Mouse (Mus musculus): ENCODE data around the gene Opcml.

Gene Opcml

DNA sequence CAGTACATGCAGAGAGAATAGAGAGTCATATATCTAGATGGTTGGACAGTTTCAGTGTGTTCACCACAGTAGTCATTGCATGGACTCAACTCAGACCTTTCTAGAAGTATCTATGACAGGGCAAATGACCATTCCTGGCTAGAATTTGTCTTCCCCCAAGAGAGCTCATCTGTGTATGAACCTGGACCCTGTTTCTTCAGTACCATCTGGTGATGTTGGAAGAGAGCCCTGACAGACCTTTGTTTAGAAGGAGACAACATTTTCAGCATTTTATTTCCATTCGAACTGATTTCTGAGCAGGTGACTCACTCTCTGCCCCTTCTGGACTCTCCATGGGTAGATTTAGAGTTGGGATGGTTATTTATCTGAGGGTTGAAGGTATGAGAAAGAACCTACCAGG is 827.1 kb downstream of the Opcml start:
- ATAC-seq (ENCODE audit: low TSS enrichment): no peak

- peak; percentile 75 for ATAC-seq (ENCODE audit: low TSS enrichment)
These were observed 827.8 kb downstream of the Opcml start for GRCm38 (mm10) chr9:28618186-28618892.

DNA sequence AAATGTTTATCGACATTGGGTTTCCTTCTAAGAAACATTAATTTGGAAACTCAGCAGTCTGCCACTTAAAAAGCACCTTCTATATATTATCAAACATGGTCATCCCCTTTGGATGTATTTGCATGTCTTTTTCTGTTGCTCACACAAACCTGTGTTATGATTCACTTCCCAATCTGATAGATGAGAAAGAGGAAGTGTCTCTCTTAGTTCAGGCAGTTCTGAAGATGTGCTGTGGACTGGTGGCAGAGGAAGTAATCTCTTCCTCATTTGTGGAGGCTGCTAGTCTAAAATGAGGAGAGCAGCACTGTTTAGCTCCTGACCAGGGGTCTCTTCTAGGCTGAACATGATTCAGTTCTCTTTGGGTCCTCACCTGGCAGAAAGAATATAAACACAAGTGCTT is 831.4 kb downstream of the Opcml start:
- no peak for ATAC-seq (ENCODE audit: low TSS enrichment)

GRCm38 (mm10) chr9:28624870-28625269 is 834.3 kb downstream of the Opcml start:
- peak; percentile 39; the same call in 1 of the 2 replicates for ATAC-seq (ENCODE audit: low TSS enrichment)

DNA sequence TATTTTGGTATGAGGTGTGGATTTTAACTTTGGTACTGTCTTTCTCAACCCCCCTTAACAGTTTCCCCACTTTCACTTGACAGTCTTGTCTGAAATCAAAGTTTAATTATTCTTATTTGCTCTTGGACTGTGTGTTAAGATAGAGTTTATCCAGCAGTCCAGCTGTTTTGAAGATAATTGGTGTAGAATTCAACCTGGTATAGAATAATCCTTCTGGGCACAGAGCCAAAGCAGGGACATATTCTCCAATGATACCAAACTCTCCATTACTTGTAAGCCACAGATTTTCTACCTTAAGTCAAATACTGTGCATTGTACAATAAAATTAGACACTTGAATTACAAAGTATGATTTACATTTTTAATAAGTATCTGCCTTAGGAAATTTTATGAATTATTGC is 852.2 kb downstream of the Opcml start:
- ATAC-seq (ENCODE audit: low TSS enrichment): no peak

DNA sequence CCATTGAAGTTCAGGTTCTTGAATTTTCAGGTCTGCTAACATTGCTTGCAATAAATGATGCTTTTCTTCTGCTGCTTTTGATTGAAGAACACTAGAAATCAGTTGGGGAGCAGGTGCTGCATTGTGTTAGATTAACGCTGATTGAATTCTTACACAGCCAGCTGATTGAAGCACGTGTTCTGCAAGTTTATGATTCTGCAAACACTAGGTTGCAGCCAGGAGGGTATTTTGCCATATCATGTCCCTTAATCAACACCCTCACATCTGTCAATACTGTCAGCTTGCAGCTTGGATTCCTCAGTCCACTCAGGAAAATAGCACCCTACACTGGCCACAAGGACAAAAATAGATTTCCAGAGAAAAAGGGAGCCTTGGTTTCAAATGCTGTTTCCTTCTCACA is 853.5 kb downstream of the Opcml start:
- ATAC-seq (ENCODE audit: low TSS enrichment): peak; percentile 41; the same call in 1 of the 2 replicates

- no peak for ATAC-seq (ENCODE audit: low TSS enrichment)
These were observed 859.5 kb downstream of the Opcml start for GRCm38 (mm10) chr9:28650089-28650488.

GRCm38 (mm10) chr9:28659996-28660395 is 869.4 kb downstream of the Opcml start:
- ATAC-seq (ENCODE audit: low TSS enrichment): peak; percentile 18; the same call in 1 of the 2 replicates

GRCm38 (mm10) chr9:28662882-28663281 is 872.3 kb downstream of the Opcml start:
- ATAC-seq (ENCODE audit: low TSS enrichment): peak; percentile 67

DNA sequence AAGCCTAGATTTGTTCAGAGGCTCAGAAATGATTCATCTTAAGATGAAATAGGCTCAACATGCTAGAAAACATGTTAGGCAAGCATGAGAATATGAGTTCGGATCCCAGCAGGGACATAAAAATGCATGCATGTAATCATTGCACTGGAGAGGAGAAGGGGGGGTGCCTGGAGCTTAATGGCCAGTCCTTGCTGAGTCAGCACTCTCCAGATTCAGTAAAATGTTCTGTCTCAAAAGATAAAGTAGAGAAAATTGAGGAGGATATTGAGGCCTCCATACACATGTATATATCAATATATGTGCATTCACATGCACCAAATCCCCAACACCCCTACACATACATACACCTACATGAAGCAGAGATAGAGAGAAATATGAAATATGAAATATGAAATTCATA is 889.7 kb downstream of the Opcml start:
- ATAC-seq (ENCODE audit: low TSS enrichment): no peak

DNA sequence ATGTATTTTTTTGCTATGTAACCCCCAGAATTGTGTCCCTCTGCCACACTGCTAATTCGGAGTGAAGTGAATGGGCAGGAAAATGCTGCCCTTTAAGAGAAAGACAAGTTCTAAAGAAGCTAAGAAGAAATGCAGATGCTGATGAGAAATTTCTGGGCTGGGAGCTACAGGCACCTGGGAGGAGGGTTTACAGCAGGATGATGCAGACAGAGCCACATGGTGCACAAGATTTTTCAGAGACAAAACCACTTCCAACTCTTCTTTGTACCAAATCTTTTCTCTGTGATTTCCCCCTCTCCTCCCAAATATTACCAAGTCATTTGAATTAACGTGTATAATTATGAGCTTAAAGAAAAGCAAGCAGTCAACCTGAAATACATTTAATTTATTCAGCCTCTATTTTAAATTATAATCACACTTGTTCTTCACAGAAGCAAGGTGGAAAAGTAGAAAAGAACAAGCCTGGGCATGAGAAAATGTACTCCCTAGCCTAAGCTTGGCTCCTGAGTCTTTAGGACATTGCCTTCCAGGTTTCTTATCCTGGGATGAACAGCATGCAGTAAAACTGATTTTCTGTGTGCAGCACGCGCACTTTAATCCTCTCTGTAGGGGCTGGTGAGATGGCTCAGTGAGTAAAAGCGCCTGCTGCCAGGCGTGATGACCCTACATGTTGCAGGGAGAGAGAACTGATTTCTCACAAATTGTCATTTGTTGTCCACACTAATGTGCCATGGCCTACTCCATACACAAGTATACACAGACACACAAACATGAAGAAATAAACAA is 890.9 kb downstream of the Opcml start:
- peak; percentile 36; the same call in 1 of the 2 replicates for ATAC-seq (ENCODE audit: low TSS enrichment)

DNA sequence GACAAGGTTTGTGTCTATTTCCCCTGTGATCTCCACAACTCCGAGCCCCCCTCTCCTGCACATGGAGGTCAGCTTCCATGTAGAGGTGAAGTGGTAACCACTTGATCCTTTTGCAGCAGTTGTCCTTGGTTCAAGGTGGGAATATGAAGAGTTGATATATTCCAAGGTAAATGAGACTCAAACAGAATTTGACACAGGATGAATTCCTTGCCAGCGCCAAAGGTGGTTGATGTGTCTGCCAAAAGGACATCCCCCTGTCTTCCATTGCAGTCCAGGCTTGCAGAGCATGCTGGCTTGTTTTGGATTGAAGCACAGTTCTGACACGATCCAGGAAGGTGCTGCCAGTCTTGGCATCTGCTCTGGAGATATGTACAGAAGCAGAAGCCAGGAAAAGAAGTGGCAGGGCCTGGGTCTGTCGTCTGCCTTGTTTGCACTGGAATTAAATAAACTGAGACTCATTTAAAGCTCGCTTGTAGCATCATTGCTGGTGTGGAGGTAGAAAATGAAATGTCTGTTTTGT is 893.4 kb downstream of the Opcml start:
- peak; percentile 68 for ATAC-seq (ENCODE audit: low TSS enrichment)

DNA sequence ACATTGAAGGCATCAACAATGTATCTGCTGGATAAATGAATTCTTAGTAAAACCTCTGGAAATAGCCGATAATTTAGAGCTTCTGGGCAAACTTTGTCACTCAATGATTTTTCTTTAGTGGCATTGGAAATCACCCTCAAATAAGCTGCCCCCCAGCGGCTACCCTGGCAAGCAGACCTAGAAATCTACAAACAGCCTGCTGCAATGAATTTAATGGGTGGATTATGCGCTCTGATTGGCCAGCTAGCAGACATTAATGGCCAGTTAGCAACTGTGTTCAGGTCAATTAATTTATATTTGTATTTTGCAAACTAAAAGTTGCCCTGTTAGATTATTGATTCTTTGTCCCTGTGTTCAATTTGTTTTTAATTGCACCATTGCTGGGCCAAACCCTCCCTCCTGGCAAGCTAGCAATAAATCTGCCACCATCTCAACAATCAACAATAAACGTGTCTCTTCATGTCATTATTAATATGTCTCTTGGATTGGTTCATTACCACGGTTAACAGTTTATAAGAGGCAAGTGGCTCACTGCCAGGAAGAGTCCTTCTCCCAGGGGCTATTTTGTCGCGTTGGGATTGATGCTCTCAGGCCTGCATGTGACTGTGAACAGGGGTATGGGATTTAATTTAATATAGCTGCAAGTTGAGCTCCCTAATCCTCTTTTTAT is 896.5 kb downstream of the Opcml start:
- ATAC-seq (ENCODE audit: low TSS enrichment): no peak

DNA sequence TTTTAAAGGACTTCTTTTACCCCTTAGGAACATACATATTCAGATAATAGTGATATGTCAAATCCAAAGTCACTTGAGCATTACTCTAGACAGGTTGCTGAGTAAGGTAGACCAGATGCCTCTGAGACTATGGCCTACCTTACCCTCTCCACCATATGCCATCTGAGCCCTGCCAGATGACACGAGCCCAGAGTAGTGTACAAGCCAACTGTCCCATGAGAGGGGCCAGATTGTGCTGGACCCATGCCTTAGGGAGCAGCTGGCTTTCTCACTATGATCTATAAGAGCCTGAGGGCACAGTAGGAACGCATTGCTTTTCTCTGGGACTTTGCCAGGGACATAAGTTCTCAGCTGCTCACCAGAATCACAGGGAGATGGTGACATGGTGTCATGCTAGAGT is 899.6 kb downstream of the Opcml start:
- ATAC-seq (ENCODE audit: low TSS enrichment): no peak

DNA sequence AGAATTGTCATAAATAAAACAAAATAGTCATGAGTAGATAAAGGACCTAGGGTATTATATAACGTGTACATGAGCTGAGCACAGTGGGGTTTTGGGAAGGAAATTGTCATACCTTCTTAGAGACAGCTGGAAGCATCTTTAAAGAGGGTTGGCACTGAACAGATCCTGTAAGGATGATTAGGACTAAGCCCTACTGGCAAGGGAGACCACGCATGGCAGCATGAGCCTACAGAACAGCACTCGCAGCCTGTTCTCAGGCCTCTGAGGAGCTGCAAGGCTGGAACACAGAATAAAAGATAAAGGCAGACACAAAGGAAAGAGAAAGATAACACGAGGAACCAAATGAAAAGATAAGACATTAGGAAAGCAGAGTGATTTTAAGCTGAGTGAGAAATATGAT is 915.2 kb downstream of the Opcml start:
- ATAC-seq (ENCODE audit: low TSS enrichment): peak; percentile 76; the same call in 1 of the 2 replicates

DNA sequence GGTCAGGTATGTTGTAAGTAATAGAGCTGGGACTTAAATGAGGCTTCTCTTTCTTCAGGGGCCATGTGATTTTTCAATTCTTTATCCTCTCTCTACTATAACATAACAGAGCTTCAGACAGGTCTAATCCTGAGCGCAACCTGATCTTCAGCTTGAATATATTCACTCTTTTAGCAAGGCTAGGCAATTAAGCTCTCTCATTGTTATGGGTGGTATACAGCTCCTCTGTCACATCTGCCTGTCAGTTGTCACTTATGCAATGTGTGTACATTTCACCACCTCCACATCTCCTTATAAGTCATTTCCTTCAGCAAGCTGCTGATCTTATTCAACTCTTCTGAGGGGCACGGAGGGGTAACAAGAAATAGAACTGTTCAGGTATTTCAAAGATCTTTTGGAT is 924.0 kb downstream of the Opcml start:
- ATAC-seq (ENCODE audit: low TSS enrichment): no peak

- no peak for ATAC-seq (ENCODE audit: low TSS enrichment)
These were observed 929.6 kb downstream of the Opcml start for GRCm38 (mm10) chr9:28720186-28720585.

DNA sequence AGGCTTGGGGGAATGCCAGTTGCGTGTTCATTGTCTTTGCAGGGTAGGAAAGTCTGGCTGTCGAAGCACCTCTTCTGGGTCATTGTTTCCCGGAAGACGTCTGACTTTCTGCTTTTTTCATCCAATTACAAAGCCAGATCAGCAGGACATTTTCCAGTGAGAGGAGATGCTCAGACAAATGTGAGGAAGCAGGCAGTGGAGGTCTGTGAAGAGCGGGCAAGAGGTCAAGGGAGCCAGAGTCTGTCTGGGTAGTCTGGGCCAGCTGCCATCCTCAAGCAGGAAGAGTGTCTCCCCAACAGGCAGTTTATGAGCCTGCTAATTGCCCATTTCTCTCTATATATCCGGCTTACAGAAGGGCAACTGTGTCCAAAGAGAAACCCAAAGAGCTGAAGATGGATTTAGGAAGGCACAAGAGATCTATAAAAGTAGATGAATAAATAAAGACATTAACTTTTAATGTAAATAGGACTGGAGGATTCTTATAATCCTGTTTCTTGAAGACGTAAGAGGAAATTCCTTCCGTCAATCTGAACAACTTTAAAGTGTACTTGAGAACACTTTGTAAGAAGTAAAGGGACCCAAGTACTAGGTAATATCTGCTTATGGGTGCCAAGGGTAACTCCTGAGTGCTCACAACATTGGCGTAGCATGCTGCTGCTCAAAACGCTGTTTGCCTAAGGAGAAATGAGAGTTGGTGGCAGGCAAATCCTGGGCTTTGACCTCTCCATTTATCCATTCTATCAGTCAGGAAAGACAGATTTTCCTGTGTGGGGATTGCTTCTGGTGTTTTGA is 941.4 kb downstream of the Opcml start:
- ATAC-seq (ENCODE audit: low TSS enrichment): no peak

GRCm38 (mm10) chr9:28737955-28738354 is 947.4 kb downstream of the Opcml start:
- peak; percentile 60 for ATAC-seq (ENCODE audit: low TSS enrichment)

DNA sequence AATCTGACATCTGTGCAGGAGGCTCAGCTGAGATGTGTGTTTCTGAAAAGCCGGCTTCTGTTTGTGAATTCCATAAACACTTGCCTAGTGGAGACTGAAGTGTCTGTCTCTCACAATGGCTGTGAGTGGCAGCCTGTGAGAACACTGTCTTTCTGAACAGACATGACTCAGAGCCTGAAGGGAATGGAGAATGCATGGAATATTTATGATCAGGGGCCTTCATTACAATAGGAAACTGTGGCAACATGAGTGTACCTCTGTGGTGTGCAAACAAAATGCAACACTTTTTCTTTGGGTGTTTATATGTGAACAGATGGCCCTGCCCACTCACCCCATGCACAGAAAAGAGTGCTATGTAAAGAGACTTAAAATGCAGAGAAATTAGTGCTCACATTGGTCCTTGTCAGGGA is 947.9 kb downstream of the Opcml start:
- ATAC-seq (ENCODE audit: low TSS enrichment): peak; percentile 88

DNA sequence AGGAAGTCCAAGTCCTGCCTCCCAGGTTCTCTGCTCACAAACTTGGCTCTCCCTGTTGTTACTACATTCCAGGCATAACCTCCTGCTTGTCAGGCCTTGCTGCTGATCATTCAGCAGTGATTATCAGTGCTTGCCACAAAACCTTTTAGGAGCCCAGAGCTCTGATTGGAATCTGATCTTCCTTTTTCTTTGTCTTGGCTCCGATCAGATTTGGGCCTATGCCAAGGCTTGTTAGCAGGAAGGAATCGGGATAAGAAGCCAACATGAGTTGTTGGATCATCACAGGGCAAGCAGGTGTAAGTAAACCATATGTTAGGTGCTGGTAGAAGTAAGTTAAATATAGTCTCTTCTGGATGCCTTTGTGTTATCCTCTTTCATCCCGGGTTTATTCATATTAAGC is 954.2 kb downstream of the Opcml start:
- no peak for ATAC-seq (ENCODE audit: low TSS enrichment)

DNA sequence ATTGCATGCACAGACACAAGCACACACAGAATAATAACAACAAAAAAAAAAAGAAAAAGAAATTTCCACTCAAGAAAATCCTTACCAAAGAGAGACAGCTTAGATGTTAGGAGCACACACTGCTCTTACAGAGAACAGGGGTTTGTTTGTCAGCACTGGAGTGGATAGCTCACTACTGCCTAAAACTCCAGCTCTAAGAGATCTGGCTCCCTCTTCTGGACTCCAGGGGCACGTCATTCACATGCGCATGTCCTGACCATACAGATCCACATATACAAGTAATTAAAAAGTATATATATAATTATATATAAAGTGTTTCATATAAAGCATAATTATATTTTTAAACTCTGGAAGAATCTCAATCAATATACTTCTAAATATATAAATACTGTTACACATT is 958.3 kb downstream of the Opcml start:
- peak; percentile 62; the same call in 1 of the 2 replicates for ATAC-seq (ENCODE audit: low TSS enrichment)

Data from frontal cortex, adult (tissue).